Mouse (Mus musculus) cerebellum, adult 11 months (tissue): ENCODE measurements around the gene Snx30.
A peak's percentile ranks its signal among the peaks of the same experiment; 100 is the strongest.

Experiments used
- DNase-seq: peaks from one replicate; pipeline ENCODE4 v3.0.0; 2022

The Snx30 gene

GRCm38 (mm10) chr4:59914608-59915403 lies 109.2 kb downstream of the Snx30 start, which contains the start of gene Slc46a2:
Gene Slc46a2, minus strand, starts transcription at chr4:59915056.
- DNase-seq = no peak

- no peak for DNase-seq
These were observed 112.3 kb downstream of the Snx30 start for GRCm38 (mm10) chr4:59917966-59918365.

- no peak for DNase-seq
These were observed 119.4 kb downstream of the Snx30 start for GRCm38 (mm10) chr4:59925082-59925481.

GRCm38 (mm10) chr4:59927666-59928065 lies 122.0 kb downstream of the Snx30 start:
- no peak for DNase-seq

GRCm38 (mm10) chr4:59928347-59928746 lies 122.7 kb downstream of the Snx30 start:
- peak; percentile 59 for DNase-seq

- peak; percentile 16 for DNase-seq
These were observed 127.1 kb downstream of the Snx30 start for GRCm38 (mm10) chr4:59932505-59933281.

- DNase-seq = no peak
These were observed 131.9 kb downstream of the Snx30 start for GRCm38 (mm10) chr4:59937543-59937942.
